Mouse (Mus musculus): ENCODE data around the gene Fbxl21.

Fbxl21 gene

GRCm38 (mm10) chr13:56535570-56535969, 13.3 kb downstream of the Fbxl21 start:
- DNase-seq (ENCODE audit: low spot score) = no peak

GRCm38 (mm10) chr13:56537026-56537425, 14.8 kb downstream of the Fbxl21 start:
- no peak for DNase-seq (ENCODE audit: low spot score)

GRCm38 (mm10) chr13:56539846-56540245, 17.6 kb downstream of the Fbxl21 start:
- peak; percentile 67 for DNase-seq (ENCODE audit: low spot score)

GRCm38 (mm10) chr13:56543805-56544204, 21.5 kb downstream of the Fbxl21 start:
- no peak for DNase-seq (ENCODE audit: low spot score)

GRCm38 (mm10) chr13:56544956-56545355, 22.7 kb downstream of the Fbxl21 start:
- no peak for DNase-seq (ENCODE audit: low spot score)

- DNase-seq (ENCODE audit: low spot score) = no peak
Observed at GRCm38 (mm10) chr13:56548401-56548800, 26.1 kb downstream of the Fbxl21 start, which contains the start of gene Lect2. Gene Lect2 (minus strand): TSS chr13:56548502.

- DNase-seq (ENCODE audit: low spot score) = peak; percentile 68
Observed at GRCm38 (mm10) chr13:56549364-56549763, 27.1 kb downstream of the Fbxl21 start.

GRCm38 (mm10) chr13:56550574-56550973, 28.3 kb downstream of the Fbxl21 start:
- DNase-seq (ENCODE audit: low spot score) = no peak

GRCm38 (mm10) chr13:56551661-56552060, 29.4 kb downstream of the Fbxl21 start:
- DNase-seq (ENCODE audit: low spot score) = no peak

- DNase-seq (ENCODE audit: low spot score) = no peak
Observed at GRCm38 (mm10) chr13:56553923-56554322, 31.7 kb downstream of the Fbxl21 start.

- peak; percentile 66 for DNase-seq (ENCODE audit: low spot score)
Observed at GRCm38 (mm10) chr13:56554409-56554808, 32.1 kb downstream of the Fbxl21 start.

- peak; percentile 82 for DNase-seq (ENCODE audit: low spot score)
Observed at GRCm38 (mm10) chr13:56555957-56556356, 33.7 kb downstream of the Fbxl21 start.

- DNase-seq (ENCODE audit: low spot score) = no peak
Observed at GRCm38 (mm10) chr13:56556701-56557100, 34.4 kb downstream of the Fbxl21 start.

- DNase-seq (ENCODE audit: low spot score) = no peak
Observed at GRCm38 (mm10) chr13:56558811-56559210, 36.5 kb downstream of the Fbxl21 start.

- no peak for DNase-seq (ENCODE audit: low spot score)
Observed at GRCm38 (mm10) chr13:56559841-56560370, 37.6 kb downstream of the Fbxl21 start.

- no peak for DNase-seq (ENCODE audit: low spot score)
Observed at GRCm38 (mm10) chr13:56561129-56561528, 38.9 kb downstream of the Fbxl21 start.

GRCm38 (mm10) chr13:56563075-56563474, 40.8 kb downstream of the Fbxl21 start:
- no peak for DNase-seq (ENCODE audit: low spot score)

- DNase-seq (ENCODE audit: low spot score) = no peak
Observed at GRCm38 (mm10) chr13:56566336-56566735, 44.1 kb downstream of the Fbxl21 start.

- peak; percentile 47 for DNase-seq (ENCODE audit: low spot score)
Observed at GRCm38 (mm10) chr13:56571645-56572044, 49.4 kb downstream of the Fbxl21 start.

GRCm38 (mm10) chr13:56575074-56575473, 52.8 kb downstream of the Fbxl21 start:
- no peak for DNase-seq (ENCODE audit: low spot score)

GRCm38 (mm10) chr13:56575701-56576321, 53.5 kb downstream of the Fbxl21 start:
- peak; percentile 53 for DNase-seq (ENCODE audit: low spot score)

GRCm38 (mm10) chr13:56578097-56578496, 55.8 kb downstream of the Fbxl21 start:
- no peak for DNase-seq (ENCODE audit: low spot score)

GRCm38 (mm10) chr13:56580450-56580849, 58.2 kb downstream of the Fbxl21 start:
- no peak for DNase-seq (ENCODE audit: low spot score)

GRCm38 (mm10) chr13:56581512-56581911, 59.2 kb downstream of the Fbxl21 start:
- peak; percentile 78 for DNase-seq (ENCODE audit: low spot score)

Measured in MN1 (cell line).